Mouse (Mus musculus) kidney, embryonic 16.5 days (tissue): Measurements from ENCODE around the gene Wdr81. TPM values are rescaled to one million over a fixed set of nuclear protein-coding genes. Genes with fewer than 3 reads are reported as not detected.

Source experiments
- ATAC-seq: fragments of 200-750 bp; cut with Nextera tagmentation; 2 replicates; pipeline ENCODE4 v1.8.0; 2017; ENCODE audit warnings: moderate TSS enrichment; ENCODE audit not compliant: low FRiP score, low TSS enrichment
- H3K27ac ChIP-seq: fragments of 300-500 bp; sonication (generic); 2 replicates; pipeline ENCODE4 v1.5.1; 2014; ENCODE audit warnings: low read length
- H3K27me3 ChIP-seq: fragments of 300-500 bp; sonication (generic); 2 replicates; pipeline ENCODE4 v1.6.1; 2014; ENCODE audit warnings: low read length, control low read depth, mixed read lengths; ENCODE audit not compliant: insufficient read depth
- H3K36me3 ChIP-seq: fragments of 300-500 bp; sonication (generic); 2 replicates; pipeline ENCODE4 v1.6.1; 2014; ENCODE audit warnings: low read length, control low read depth, mixed read lengths; ENCODE audit not compliant: insufficient read depth
- H3K4me1 ChIP-seq: fragments of 300-500 bp; sonication (generic); 2 replicates; pipeline ENCODE4 v1.6.1; 2014; ENCODE audit warnings: low read length, control low read depth, mixed read lengths; ENCODE audit not compliant: insufficient read depth
- H3K4me2 ChIP-seq: fragments of 300-500 bp; sonication (generic); replicated peaks from 2 replicates; pipeline ENCODE4 v1.6.1; 2014; ENCODE audit warnings: low read depth, low read length
- H3K4me3 ChIP-seq: fragments of 300-500 bp; sonication (generic); 2 replicates; pipeline ENCODE4 v1.5.1; 2014; ENCODE audit warnings: mild to moderate bottlenecking, low read length
- H3K9ac ChIP-seq: fragments of 300-500 bp; sonication (generic); replicated peaks from 2 replicates; pipeline ENCODE4 v1.6.1; 2014; ENCODE audit warnings: low read length
- H3K9me3 ChIP-seq: fragments of 300-500 bp; sonication (generic); 2 replicates; pipeline ENCODE4 v1.6.1; 2016; ENCODE audit warnings: low read length, control low read depth
- WGBS: fragments of 180-500 bp; shearing (Covaris S2); extraction: QIAGEN DNeasy Blood & Tissue Kit; methylation state at CpG from one replicate; pipeline ENCODE4 v1.1.7; 2014; 5-methylcytosine and 5-hydroxymethylcytosine counted together
- polyA plus RNA-seq: library from polyadenylated mRNA; unstranded; fragments of >200 nt; fragmentation: Nextera tagmentation; extraction: Ambion mirVana; gene quantifications from 2 replicates; pipeline ENCODE4 v1.2.1, GENCODE M21; 2015

The Wdr81 gene
- polyA plus RNA-seq, 1 experiment from 2014 or later, result 7.2 TPM

GRCm38 (mm10) chr11:75439951-75440350 lies 14.6 kb downstream of the Wdr81 start:
- H3K4me1 ChIP-seq, result no peaks in the 10 kb centered on the region
- WGBS, result 95% methylated on average over 3 of the region's 3 CpGs
- no peaks in the 10 kb centered on the region for H3K36me3 ChIP-seq
- H3K9ac ChIP-seq, result no peak overlapping the region
- ATAC-seq, result no peak
- H3K27me3 ChIP-seq, result no peaks in the 10 kb centered on the region
- H3K9me3 ChIP-seq, result no peaks in the 10 kb centered on the region
- no peak overlapping the region for H3K4me3 ChIP-seq
- no peak overlapping the region for H3K27ac ChIP-seq
- H3K4me2 ChIP-seq, result no peak overlapping the region

GRCm38 (mm10) chr11:75439363-75439762 lies 15.2 kb downstream of the Wdr81 start, which contains the start of gene Serpinf2:
TSS of gene Serpinf2 (minus strand) at chr11:75439591.
- whole genome bisulfite sequencing, result 65% methylated on average over 6 of the region's 6 CpGs
- no peak within 1 kb of the TSS; the same call in 1 of the 2 replicates for H3K4me2 ChIP-seq
- no peak within 1 kb of the TSS for H3K9ac ChIP-seq
- 0 out of 2 replicates have a peak, but pooled peaks cover under 1% of the 10 kb centered on the region for H3K36me3 ChIP-seq
- no peak within 1 kb of the TSS for H3K4me3 ChIP-seq
- peaks cover 2% of the 10 kb centered on the region for H3K9me3 ChIP-seq
- ATAC-seq, result peak; percentile 55; the same call in 1 of the 2 replicates
- H3K4me1 ChIP-seq, result no peaks in the 10 kb centered on the region
- no peak within 1 kb of the TSS for H3K27ac ChIP-seq
- no peaks in the 10 kb centered on the region for H3K27me3 ChIP-seq

- Histone ChIP-seq H3K4me1 (no peaks in the 10 kb centered on the region), H3K27ac (no peak overlapping the region), H3K4me3 (no peak overlapping the region), H3K4me2 (no peak overlapping the region; the same call in 1 of the 2 replicates), H3K9me3 (peaks cover 5% of the 10 kb centered on the region), H3K36me3 (0 out of 2 replicates have a peak, but pooled peaks cover 3% of the 10 kb centered on the region), H3K9ac (no peak overlapping the region), H3K27me3 (no peaks in the 10 kb centered on the region)
- 79% methylated on average over 3 of the region's 3 CpGs for WGBS
- no peak for ATAC-seq
These were observed 15.7 kb downstream of the Wdr81 start for GRCm38 (mm10) chr11:75438804-75439203.

GRCm38 (mm10) chr11:75438194-75438593 lies 16.3 kb downstream of the Wdr81 start:
- ATAC-seq, result no peak
- no peaks in the 10 kb centered on the region for H3K4me1 ChIP-seq
- H3K9me3 ChIP-seq, result peaks cover 5% of the 10 kb centered on the region
- H3K36me3 ChIP-seq, result 0 out of 2 replicates have a peak, but pooled peaks cover 3% of the 10 kb centered on the region
- no peak overlapping the region for H3K27ac ChIP-seq
- H3K4me3 ChIP-seq, result no peak overlapping the region
- H3K27me3 ChIP-seq, result no peaks in the 10 kb centered on the region
- no peak overlapping the region for H3K4me2 ChIP-seq
- WGBS, result 82% methylated on average over 13 of the region's 13 CpGs
- no peak overlapping the region for H3K9ac ChIP-seq

- Histone ChIP-seq H3K4me1 (no peaks in the 10 kb centered on the region), H3K9ac (no peak overlapping the region), H3K4me3 (no peak overlapping the region), H3K36me3 (0 out of 2 replicates have a peak, but pooled peaks cover 3% of the 10 kb centered on the region), H3K27me3 (no peaks in the 10 kb centered on the region), H3K9me3 (peaks cover 5% of the 10 kb centered on the region), H3K4me2 (no peak overlapping the region), H3K27ac (no peak overlapping the region)
- 86% methylated on average over 5 of the region's 5 CpGs for WGBS
- no peak for ATAC-seq
These were observed 20.4 kb downstream of the Wdr81 start for GRCm38 (mm10) chr11:75434138-75434537.

- Histone ChIP-seq H3K9me3 (peaks cover 5% of the 10 kb centered on the region), H3K9ac (no peak overlapping the region), H3K36me3 (0 out of 2 replicates have a peak, but pooled peaks cover 3% of the 10 kb centered on the region), H3K4me1 (no peaks in the 10 kb centered on the region), H3K4me2 (no peak overlapping the region), H3K27me3 (no peaks in the 10 kb centered on the region), H3K27ac (no peak overlapping the region), H3K4me3 (no peak overlapping the region)
- WGBS, result 70% methylated on average over 11 of the region's 11 CpGs
- ATAC-seq, result no peak
These were observed 23.2 kb downstream of the Wdr81 start for GRCm38 (mm10) chr11:75431307-75431706.

GRCm38 (mm10) chr11:75429019-75429705 lies 25.4 kb downstream of the Wdr81 start:
- Histone ChIP-seq H3K9me3 (peaks cover 2% of the 10 kb centered on the region), H3K9ac (no peak overlapping the region), H3K27ac (no peak overlapping the region), H3K4me1 (no peaks in the 10 kb centered on the region), H3K27me3 (no peaks in the 10 kb centered on the region), H3K4me2 (no peak overlapping the region), H3K4me3 (no peak overlapping the region), H3K36me3 (0 out of 2 replicates have a peak, but pooled peaks cover under 1% of the 10 kb centered on the region)
- WGBS, result 82% methylated on average over 9 of the region's 9 CpGs
- no peak for ATAC-seq

GRCm38 (mm10) chr11:75424459-75424858 lies 30.1 kb downstream of the Wdr81 start:
- Histone ChIP-seq H3K27me3 (no peaks in the 10 kb centered on the region), H3K4me2 (no peak overlapping the region), H3K4me3 (no peak overlapping the region), H3K27ac (no peak overlapping the region), H3K36me3 (no peaks in the 10 kb centered on the region), H3K9me3 (no peaks in the 10 kb centered on the region), H3K4me1 (peaks cover 20% of the 10 kb centered on the region), H3K9ac (no peak overlapping the region)
- no peak for ATAC-seq
- WGBS, result 90% methylated on average over 3 of the region's 3 CpGs

- no peaks in the 10 kb centered on the region for H3K36me3 ChIP-seq
- H3K9ac ChIP-seq, result no peak overlapping the region
- H3K27ac ChIP-seq, result no peak overlapping the region
- H3K4me1 ChIP-seq, result peaks cover 20% of the 10 kb centered on the region
- H3K9me3 ChIP-seq, result no peaks in the 10 kb centered on the region
- no peak overlapping the region for H3K4me2 ChIP-seq
- H3K4me3 ChIP-seq, result no peak overlapping the region
- ATAC-seq, result no peak
- no peaks in the 10 kb centered on the region for H3K27me3 ChIP-seq
- WGBS, result 83% methylated on average over 9 of the region's 9 CpGs
These were observed 30.5 kb downstream of the Wdr81 start for GRCm38 (mm10) chr11:75424033-75424432.

- no peak overlapping the region for H3K9ac ChIP-seq
- H3K27me3 ChIP-seq, result no peaks in the 10 kb centered on the region
- 94% methylated on average over 3 of the region's 3 CpGs for WGBS
- no peak overlapping the region for H3K4me3 ChIP-seq
- H3K4me1 ChIP-seq, result peaks cover 20% of the 10 kb centered on the region
- H3K36me3 ChIP-seq, result no peaks in the 10 kb centered on the region
- H3K27ac ChIP-seq, result no peak overlapping the region
- no peaks in the 10 kb centered on the region for H3K9me3 ChIP-seq
- no peak overlapping the region for H3K4me2 ChIP-seq
- no peak for ATAC-seq
These were observed 31.4 kb downstream of the Wdr81 start for GRCm38 (mm10) chr11:75423091-75423490.
